Mouse (Mus musculus): ENCODE data around the gene Creb3l2.

DNA sequence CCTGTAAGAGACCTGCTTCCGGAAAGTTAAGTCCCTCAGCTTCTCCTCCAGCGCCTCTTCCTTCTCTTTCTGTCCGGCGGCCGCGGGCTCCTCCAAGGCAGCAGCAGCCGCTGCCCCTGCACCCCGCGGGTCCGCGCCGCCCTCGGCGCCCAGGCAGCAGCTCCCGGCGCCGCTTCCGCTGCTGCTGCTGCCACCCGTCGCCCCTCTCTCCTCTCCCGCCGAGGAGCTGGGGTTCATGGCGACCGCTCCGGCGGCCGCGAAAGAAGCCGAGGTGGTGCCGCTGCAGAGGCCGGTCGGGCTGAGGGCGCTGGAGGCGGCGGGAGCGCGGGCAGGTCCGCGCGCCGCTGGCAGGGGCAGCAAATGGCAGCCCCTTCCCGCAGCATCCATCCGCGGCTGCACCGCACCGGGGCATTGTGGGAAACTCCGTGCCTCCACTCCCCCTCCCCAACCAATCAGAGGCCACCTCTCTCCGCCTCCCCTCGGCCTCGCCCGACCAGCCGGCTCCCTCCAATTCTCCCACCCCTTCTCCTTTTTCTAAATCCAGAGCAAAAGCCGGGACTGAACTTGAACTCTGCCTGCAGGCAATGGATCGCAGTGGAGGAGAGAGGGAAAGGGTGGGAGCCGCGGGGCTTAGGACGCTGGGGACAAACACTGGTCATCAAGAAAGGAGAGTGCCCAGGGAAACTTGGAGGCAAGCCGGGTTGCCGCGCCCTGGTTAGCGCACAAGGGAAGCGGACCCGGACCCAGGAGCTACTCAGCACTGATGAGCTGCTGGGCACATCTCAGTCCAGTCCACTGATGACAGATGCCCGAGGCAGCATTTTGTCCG lies 142.2 kb downstream of the Creb3l2 start, which contains the start of gene Dgki:
- TF ChIP-seq CTCF (IDR thresholded peaks at IDR 0.05; ENCODE audit: insufficient read depth, low read length) (no peak), POLR2A (IDR thresholded peaks at IDR 0.05; ENCODE audit: borderline replicate concordance, extremely low read depth, low read depth, low read length) (no peak)
